Mouse (Mus musculus): ENCODE data around the gene Thbs1.
A peak's percentile ranks its signal among the peaks of the same experiment; 100 is the strongest.
"Not testable (repeated sequence)": the region's sequence is repeated elsewhere in the genome, so short reads cannot be mapped to it uniquely, and the experiment has no call there.

Thbs1 gene

DNA sequence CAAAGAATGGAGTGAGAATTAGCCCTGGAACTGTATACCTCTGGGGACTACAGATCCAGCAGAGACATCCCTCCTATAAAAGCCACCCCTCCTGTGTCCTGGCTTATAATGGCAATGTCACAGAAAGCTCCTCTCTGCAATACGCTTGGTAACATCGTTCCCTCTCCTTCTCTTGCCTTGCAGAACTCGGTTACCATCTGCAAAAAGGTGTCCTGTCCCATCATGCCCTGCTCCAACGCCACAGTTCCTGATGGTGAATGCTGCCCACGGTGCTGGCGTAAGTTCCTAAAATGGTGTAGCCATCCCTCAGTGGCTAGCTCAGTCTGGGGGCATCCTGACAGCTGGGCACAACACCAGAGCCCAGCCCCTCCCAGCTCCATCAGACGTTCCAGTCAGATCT lies 4.0 kb downstream of the Thbs1 start:
- DNase-seq = no peak

DNA sequence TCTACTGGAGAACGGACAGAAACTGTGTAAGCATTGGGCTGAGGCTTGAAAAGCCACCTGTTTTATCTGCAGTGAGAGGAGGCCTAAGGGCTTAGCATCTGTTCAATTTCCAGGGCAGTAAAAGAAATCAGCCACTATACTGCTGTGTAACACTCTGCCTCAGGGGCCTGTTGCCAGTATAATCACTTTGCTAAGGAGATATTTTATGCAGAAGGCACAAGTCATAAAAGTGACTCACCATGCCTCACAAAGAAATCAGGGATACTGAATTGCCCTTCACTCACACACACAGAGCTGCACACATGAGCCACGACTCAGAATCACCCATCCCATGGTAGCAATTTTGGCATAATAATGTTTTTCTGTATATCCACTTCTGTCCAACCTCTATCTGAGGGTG lies 4.5 kb downstream of the Thbs1 start:
- no peak for DNase-seq

DNA sequence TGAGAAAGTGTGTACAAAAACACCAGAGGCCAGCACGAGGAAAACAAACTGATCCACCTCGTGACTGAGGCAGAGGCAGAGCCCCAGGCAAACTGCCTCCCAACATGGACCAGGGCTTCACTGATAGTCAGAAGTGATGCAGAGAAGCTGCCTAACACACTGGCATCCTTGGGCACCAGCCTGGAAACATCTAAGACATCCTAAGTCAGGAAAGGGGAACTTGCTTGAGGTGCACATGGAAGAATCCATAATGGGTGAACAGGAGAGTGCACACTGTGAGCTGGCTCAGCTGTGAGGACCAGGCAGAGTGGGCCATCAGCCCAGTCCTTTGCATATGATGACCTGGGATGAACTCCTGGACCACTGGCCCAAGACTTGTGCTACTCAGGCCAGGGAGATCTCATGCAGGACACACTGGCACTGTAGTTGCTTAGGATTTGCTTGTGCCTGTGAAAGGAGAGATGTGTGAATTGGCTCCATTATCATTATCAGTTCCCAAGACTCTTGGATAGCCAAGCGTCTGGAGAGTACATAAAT lies 5.1 kb downstream of the Thbs1 start:
- no peak for DNase-seq

DNA sequence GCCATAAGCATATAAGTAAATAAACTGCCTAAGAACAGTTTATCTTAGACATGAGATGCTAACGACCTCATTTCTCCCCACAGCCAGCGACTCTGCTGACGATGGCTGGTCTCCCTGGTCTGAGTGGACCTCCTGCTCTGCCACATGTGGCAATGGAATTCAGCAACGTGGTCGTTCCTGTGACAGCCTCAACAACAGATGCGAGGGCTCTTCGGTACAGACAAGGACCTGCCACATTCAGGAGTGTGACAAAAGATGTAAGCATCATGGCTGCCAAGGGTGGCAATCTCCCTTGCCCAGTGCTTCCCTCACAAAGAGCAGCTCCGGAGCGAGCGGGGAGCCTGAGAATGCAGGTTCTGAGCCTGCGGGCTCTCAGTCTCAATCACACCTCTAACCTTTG lies 5.7 kb downstream of the Thbs1 start:
- no peak for DNase-seq

DNA sequence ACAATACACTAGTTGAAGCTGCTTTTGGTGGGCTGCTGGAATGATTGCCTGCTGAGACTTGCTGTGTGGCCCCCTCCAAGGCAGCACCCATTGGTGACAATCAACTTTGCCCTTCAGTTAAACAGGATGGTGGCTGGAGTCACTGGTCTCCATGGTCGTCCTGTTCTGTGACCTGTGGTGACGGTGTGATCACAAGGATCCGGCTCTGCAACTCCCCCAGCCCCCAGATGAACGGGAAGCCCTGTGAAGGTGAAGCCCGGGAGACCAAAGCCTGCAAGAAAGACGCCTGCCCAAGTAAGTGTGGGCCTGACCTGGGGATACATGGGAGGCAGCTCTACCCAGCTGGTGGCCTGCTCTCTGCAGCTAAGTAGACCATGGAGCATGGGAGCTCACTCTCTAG lies 6.4 kb downstream of the Thbs1 start:
- DNase-seq = no peak

DNA sequence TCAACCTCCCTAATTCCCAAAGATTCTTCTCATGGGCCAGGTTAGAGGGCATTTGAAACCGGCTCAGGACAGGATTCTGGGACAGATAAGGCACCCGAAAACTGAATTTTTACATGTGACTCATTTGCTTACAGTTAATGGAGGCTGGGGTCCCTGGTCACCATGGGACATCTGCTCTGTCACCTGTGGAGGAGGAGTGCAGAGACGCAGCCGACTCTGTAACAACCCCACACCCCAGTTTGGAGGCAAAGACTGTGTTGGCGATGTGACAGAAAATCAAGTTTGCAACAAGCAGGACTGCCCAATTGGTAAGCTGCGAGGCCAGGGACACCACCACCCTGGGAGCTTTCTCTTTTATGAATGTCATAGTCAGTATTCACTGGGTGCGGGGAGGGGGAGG lies 6.8 kb downstream of the Thbs1 start:
- no peak for DNase-seq

DNA sequence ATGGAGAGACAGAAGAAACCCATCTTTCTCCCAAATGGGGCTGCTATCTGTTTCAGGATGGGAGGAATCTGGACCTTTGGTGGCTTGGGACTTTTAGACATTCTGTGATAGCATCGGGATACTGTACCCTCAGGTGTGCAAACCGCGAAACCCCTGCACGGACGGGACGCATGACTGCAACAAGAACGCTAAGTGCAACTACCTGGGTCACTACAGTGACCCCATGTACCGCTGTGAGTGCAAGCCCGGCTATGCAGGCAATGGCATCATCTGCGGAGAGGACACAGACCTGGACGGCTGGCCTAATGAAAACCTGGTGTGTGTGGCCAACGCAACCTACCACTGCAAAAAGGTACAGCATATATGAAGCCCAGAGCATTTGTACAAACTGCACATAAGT lies 8.0 kb downstream of the Thbs1 start:
- DNase-seq = no peak

DNA sequence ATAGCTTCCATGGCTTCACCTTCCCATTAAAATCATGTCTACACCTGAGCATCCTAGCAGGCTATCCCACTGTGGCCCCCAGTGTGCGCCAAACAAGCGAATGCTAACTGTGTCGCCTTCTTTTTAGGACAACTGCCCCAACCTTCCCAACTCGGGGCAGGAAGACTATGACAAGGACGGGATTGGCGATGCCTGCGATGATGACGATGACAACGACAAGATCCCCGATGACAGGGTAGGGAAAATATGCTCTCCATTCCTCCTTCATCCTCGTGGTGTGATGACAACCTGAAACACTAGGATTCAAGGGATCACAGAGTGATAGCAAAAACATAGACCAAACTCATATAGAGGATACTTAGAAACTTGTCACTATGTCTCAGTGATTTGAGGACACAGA lies 8.4 kb downstream of the Thbs1 start:
- DNase-seq = no peak

DNA sequence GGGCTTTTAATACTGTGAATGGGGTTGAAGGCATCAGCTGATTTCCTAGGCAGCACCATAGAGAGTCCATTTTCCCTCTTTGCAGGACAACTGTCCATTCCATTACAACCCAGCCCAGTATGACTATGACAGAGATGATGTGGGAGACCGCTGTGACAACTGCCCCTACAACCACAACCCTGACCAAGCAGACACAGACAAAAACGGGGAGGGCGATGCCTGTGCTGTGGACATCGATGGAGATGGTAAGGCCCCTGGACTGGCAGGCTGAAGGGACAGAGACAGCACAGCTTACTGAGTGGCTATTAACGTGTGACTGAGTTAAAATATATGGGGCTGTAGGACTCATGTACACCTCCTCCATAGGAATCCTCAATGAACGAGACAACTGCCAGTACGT lies 9.1 kb downstream of the Thbs1 start:
- DNase-seq = no peak

DNA sequence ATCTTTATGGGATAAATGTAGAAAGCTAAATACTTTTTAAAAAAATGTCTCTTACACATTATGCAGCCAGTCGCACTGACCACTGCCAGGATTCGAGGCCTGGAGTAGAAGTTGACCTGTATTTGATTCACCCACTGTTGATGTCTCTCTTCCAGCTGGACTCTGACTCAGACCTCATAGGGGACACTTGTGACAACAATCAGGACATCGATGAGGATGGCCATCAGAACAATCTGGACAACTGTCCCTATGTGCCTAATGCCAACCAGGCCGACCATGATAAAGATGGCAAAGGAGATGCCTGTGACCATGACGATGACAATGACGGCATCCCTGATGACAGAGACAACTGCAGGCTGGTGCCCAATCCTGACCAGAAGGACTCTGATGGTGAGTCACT lies 10.6 kb downstream of the Thbs1 start:
- no peak for DNase-seq

DNA sequence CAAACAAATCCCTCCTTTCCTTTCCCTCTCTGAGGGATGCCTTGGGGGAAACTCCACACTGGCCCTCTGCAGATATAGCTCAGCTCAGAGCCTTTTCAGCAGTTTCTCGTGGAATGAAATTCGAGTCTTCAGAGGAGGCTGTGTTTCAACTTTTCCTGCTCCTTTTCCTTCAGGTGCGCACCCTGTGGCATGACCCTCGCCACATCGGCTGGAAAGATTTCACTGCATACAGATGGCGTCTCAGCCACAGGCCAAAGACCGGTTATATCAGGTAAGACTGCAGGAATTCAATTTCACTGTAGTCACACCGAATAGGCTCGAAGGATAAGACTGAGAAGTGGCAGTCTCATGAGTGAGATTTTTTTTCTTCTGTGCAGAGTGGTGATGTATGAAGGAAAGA lies 12.1 kb downstream of the Thbs1 start:
- DNase-seq = no peak

DNA sequence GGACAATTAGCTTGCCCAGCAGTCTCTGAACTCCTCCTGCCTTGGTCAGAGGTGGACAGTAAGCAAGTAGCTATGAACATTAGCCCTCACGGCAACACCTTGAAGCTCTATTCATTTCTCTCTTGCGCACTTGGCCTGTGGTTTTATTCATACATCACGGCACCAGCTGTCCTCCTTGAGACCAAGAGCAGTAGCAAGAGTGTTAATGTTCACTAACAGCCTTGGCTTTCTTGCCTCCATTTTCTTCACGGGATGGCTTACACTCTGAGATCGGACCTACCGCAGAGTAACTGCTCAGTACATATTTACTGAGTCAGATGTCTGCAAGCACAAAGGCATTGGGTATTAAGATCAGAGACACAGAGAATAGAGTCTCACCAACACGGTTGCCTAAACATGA lies 12.8 kb downstream of the Thbs1 start:
- DNase-seq = no peak

DNA sequence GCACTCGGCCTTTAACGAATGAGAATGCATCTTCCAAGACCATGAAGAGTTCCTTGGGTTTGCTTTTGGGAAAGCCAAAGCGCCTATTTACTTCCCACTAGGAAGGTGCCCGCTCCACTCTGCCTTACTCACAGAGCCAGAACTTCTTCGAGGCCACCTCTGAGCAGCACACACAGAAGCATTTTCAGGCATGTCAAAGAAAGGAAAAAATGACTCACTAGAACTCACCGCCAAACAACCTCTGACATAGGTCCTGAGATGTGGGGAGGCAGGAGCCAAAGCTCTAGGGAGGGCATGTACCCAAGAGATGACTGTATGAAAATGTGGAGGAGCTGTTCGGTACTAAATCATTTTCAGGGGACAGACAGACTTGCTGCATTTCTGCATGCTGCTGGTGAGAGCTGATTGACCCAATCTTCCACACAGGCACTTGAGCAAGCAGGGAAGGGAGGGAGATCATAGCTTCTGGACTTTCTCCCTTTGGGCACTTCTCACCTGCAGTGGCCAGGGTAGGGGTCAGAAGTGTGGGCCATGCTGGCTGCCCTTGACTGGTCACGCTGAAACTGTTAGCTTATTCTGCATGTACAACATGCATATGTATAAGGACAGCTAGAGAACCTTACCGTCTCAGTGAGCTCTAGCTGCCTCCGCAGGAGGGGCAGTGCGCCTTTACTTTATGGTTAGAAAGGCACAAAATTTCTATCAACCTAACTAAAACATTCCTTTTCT lies 13.7 kb downstream of the Thbs1 start:
- DNase-seq = no peak

DNA sequence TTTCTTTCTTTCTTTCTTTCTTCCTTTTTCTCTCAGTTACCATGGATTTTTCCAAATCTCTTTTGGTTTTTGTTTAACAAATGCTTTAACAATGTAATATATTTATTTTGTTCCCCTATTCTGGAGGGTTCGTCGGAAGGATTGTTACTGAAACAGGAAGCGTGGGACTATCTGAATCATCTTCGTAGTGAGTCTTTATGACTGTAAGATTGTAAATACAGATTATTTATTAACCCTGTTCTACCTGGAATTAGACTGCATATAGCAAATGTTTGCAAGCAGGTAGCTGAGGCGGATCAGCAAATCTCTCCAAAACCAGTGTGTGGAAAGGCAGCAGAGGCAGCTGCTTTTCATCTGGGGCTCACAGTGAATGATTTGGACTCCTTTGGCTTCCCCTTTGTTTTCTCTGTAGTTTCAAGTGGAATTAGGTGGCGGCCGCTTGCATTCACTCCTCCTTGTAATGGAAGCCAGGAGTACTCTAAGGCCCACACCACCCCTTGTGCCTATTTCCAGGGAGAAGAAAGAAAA lies 14.3 kb downstream of the Thbs1 start:
- DNase-seq = no peak

DNA sequence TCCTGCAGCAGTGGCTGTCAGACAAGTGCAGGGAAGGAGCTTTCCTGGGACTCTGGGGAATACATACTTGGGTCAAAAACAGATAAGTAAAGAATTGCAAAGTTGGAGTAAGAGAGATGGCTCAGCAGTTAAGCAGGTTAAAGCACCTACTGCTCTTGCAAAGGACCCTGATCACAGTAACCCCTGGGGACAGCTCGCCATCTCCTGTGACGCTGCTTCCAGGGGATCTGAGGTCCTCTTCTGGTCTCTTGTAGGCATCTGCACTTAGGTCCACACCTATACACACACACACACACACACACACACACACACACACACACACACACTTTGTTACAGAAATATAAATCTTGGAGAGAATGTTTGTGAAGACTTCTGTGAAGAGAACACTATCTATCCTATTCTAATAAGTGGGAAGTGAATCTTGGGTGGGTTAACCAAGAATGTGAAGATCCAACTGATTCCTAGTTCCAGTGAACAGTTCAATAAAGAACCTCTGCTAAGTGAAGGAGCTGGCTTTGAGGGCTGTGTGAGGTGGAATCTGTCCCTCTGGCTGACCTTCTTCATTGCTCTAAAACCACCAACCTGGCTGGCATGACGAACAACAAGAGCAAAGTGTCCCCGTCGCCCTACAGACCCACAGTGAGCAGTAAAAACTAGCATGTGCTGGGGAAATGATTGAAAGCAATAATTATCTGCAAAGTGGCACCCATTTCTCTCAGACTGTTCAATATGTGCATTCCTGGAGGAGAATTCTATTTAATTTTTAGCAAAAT lies 16.0 kb downstream of the Thbs1 start:
- no peak for DNase-seq

DNA sequence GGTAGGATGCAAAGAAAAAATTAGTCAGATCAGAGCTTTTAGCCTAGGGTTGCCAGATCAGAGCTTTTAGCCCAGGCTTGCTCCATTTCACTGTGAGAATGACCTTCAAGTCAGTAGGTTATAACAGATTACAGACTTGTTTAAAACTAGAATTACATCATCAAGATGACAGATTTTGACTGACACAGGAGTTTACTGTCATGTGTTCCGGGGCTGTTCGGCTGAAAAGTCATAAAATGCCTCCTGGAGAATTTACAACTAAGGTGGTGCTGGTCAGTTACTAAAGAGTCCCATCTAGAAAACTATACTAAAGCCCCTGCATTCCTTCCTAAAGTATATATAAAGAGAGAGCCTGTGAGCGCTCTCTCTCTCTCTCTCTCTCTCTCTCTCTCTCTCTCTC lies 16.6 kb downstream of the Thbs1 start:
- no peak for DNase-seq

DNA sequence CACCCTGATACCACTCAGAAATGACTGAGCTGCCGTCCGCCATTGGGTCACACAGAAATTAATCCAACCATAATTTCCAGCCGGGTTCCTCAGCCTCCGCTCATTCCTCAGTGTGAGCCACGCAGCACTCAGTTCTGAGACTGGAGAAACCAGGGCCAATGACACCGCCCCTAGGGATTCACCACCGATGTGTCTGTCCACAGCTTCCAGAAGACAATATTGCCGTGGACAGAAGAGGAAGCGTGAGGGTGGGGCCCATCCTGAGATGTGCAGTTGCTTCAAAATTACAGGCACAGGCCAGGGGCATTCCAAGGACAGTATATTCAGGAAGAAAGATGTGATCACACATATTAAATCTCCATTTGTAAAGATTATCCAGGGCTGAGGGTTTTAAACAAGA lies 25.4 kb downstream of the Thbs1 start:
- no peak for DNase-seq

DNA sequence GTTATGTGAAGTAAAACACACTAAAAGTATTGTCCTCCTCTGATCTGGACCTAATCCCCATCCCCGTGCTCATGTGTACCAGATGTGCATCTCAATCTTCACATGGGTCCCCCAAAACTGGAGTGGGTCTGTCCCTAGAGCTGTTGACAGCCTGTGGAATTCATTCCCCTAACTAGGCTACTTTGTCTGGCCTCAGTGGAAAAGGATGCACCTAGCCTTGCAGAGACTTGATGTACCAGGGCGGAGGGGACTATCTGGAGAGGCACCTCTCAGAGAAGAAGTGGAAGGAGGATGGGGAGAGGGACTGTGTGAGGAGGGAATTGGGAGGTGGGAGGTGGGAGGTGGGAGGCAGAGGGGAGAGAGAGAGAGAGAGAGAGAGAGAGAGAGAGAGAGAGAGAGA lies 26.1 kb downstream of the Thbs1 start:
- DNase-seq = no peak

DNA sequence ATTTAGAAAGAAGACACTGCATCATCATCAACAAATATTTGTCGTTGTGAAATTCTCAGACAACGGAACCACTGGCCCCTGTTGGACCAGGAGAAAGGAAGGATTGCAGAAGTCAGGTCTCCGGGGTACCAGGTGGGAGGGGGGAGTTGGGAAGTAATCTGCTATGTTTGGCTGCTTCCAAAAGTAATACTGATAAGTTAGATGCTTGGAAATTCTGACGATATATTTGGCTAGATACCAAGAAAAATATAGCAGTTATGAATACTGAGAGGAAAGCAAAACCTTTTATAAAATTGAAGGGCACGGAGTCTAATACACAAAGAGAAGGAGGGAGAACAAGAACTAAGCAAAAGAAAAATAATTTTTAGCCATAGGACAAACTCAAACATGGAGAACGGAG lies 27.6 kb downstream of the Thbs1 start:
- DNase-seq = no peak

DNA sequence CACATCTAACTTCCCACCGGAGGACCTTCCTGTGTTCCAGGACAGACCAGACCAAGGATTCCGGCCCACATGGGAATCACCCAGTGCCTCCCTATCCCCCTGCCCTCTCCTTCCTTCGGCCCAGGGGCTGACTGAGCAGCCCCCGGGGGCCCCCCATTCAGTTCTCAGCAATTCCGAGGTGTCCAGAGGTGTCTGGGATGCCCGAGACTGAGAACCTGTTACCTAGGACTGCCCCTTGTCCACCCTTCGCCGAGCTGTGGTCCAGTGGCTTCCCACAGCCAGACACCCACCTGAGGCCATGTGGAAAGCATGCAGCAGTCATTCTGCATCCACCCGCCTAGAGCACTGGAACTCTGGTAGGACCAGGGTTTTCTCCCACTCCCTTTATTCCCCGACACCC lies 30.0 kb downstream of the Thbs1 start:
- no peak for DNase-seq

DNA sequence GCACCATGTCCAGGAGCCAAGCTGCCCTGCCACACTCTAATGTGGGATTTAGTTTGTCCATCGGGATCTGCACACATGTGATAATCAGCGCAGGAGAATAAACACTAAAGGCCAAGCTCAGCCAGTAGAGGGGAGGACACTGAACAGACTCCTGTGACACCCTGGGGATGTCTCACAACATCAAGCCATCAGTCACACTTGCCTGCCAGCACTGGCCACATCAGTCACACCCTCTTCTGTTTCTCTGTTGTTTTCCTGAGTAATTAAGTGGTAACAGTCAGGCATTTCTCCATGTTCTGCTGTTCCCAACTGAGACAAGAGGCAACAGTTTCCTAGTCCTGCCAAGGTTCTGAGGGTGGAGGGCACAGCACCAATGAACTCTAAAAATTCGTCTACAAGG lies 36.1 kb downstream of the Thbs1 start:
- DNase-seq = not testable (repeated sequence)

DNA sequence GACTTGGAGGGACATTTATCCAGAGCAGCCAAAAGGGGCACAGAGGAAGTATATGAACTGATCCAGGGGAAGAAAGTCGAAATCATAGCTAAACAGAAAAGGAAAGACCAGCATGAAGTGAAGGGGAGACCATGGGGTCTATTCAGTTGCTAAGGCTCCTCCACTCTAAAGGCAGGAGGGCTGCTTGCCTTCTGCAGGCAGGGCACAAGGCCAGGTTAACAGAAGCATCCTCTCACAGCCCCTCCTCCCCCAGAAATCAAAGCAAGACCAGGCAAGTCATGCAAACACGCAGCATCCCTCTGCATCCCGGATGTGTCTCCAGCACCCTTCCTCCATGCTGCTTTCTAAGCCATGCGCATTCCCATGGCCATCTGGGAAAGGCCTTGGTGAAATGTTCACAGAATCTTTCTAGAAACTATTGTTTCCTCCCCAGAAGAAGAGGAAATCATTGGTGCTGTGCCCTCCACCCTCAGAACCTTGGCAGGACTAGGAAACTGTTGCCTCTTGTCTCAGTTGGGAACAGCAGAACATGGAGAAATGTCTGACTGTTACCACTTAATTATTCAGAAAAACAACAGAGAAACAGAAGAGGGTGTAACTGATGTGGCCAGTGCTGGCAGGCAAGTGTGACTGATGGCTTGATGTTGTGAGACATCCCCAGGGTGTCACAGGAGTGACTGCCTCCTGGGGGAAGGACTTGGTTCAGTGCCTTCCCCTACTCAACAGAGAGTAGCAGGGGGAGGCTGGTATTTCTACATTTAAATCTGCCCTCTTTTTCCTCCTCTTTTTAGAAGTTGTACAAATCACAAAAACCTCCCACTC lies 36.9 kb downstream of the Thbs1 start:
- no peak for DNase-seq

DNA sequence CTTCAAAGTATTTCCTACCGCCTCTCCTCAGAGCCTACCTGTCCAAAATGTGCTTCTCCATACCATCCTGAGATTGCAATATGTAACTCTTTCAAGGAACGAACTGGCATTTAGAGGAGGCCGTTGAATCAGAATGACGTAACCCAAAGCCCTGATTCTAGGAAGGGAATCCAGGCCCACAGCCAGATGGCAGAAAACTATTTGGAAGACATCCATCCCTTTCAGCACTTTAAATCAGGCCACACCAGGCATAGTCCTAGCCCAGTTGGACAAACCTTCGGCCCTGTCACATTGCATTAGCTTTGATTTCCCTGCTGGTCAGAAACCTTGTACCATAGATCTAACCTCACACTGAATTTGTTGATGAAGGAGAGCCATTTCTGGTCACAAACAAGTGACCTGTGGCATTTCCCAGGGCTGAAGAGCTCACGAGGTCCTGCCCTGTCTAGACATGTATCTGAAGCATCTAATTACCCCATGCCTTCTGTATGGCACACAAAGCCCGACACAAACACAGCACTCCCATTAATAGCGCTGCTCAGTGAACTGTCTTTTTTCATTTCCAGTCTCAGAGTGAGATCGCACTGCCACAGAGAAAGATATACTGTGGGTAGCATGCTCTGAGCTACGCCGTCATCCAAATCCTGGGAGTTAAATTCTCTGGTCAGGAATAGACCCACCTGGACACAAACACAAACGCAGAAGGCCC lies 38.3 kb downstream of the Thbs1 start:
- DNase-seq = peak; percentile 77

Data from cerebellum, adult 11-12 months (tissue).